Mouse (Mus musculus) heart, embryonic 13.5 days (tissue): ENCODE results near the gene Utp20. TPM values are rescaled to one million over a fixed set of nuclear protein-coding genes. Genes with fewer than 3 reads are reported as not detected.

Source experiments
- ATAC-seq: fragments of 200-750 bp; cut with Nextera tagmentation; 2 replicates; pipeline ENCODE4 v1.8.0; 2017; ENCODE audit warnings: moderate TSS enrichment; ENCODE audit not compliant: insufficient number of reproducible peaks, low FRiP score, low TSS enrichment; ENCODE audit errors: extremely low read depth
- H3K27ac ChIP-seq: fragments of 300-500 bp; sonication (generic); replicated peaks from 2 replicates; pipeline ENCODE4 v1.5.1; 2015; ENCODE audit warnings: moderate library complexity, mild to moderate bottlenecking, inconsistent platforms
- H3K27me3 ChIP-seq: fragments of 300-500 bp; sonication (generic); replicated peaks from 2 replicates; pipeline ENCODE4 v1.6.1; 2015; ENCODE audit warnings: mild to moderate bottlenecking, inconsistent platforms
- H3K36me3 ChIP-seq: fragments of 300-500 bp; sonication (generic); 2 replicates; pipeline ENCODE4 v1.6.1; 2015; ENCODE audit warnings: mild to moderate bottlenecking, inconsistent platforms
- H3K4me1 ChIP-seq: fragments of 300-500 bp; sonication (generic); 2 replicates; pipeline ENCODE4 v1.6.1; 2015; ENCODE audit warnings: inconsistent platforms
- H3K4me2 ChIP-seq: fragments of 300-500 bp; sonication (generic); 2 replicates; pipeline ENCODE4 v1.6.1; 2015; ENCODE audit warnings: inconsistent platforms, mild to moderate bottlenecking, moderate library complexity
- H3K4me3 ChIP-seq: fragments of 300-500 bp; sonication (generic); 2 replicates; pipeline ENCODE4 v1.5.1; 2015; ENCODE audit warnings: moderate library complexity, mild to moderate bottlenecking, inconsistent platforms
- H3K9ac ChIP-seq: fragments of 300-500 bp; sonication (generic); 2 replicates; pipeline ENCODE4 v1.6.1; 2015; ENCODE audit warnings: inconsistent platforms, mild to moderate bottlenecking, moderate library complexity
- H3K9me3 ChIP-seq: fragments of 300-500 bp; sonication (generic); 2 replicates; pipeline ENCODE4 v1.6.1; 2016; ENCODE audit warnings: inconsistent platforms
- WGBS: fragments of 180-500 bp; shearing (Covaris S2); methylation state at CpG from one replicate; pipeline ENCODE4 v1.1.7; 2015; ENCODE audit warnings: mixed read lengths; 5-methylcytosine and 5-hydroxymethylcytosine counted together
- polyA plus RNA-seq: library from polyadenylated mRNA; unstranded; fragments of >200 nt; fragmentation: Nextera tagmentation; extraction: Ambion mirVana; gene quantifications from 2 replicates; pipeline ENCODE4 v1.2.1, GENCODE M21; 2015

Utp20 gene
- polyA plus RNA-seq, 1 experiment from 2014 or later, result 9.9 TPM

GRCm38 (mm10) chr10:88712359-88712758 lies 114.2 kb downstream of the Utp20 start:
- H3K4me3 ChIP-seq, result no peak overlapping the region
- H3K4me2 ChIP-seq, result no peak overlapping the region
- H3K9me3 ChIP-seq, result no peaks in the 10 kb centered on the region
- 62% methylated on average over 6 of the region's 6 CpGs for WGBS
- no peak overlapping the region for H3K27ac ChIP-seq
- no peak for ATAC-seq
- H3K9ac ChIP-seq, result no peak overlapping the region
- 0 out of 2 replicates have a peak, but pooled peaks cover 5% of the 10 kb centered on the region for H3K27me3 ChIP-seq
- no peaks in the 10 kb centered on the region for H3K4me1 ChIP-seq
- H3K36me3 ChIP-seq, result no peaks in the 10 kb centered on the region

DNA sequence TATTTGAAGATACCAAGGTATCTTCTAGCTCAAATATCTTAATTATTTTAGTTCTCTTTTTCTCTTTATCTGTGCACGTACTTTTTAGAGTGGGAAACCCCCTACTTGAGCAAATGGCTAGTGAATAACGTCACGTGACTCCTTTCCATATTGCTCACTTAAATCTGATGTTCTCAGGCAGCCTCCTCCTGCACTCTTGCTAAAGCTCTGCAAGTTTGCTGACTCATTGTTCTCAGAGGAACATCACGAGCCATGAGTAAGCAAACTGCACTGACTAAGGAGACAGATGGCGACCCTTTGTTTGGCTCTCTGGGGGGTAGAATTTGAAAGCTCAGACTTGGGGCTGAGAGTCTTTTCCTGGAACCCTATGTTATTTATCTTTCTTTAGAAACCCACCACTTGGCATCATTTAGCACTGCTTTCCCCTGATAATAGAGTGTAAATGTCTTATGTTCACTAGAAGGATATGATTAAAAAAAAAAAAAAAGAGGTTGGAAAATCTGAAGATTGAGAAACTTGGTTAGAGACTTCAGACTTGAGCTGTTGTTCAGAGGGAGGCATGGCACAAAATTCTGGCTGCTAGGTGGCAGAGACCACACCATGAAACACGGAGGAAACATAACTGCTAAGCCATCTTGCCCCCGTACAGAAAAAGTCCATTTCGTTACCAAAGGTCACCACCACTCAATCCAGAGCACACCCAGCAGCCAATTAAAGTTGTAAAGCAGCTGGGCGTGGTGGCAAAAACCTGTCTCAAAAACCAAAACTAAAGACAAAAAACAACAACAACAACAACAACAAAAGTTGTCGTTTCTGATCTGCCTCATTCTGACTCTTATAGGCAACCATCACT lies 117.7 kb downstream of the Utp20 start:
- no peak overlapping the region for H3K4me3 ChIP-seq
- no peak overlapping the region for H3K9ac ChIP-seq
- no peak for ATAC-seq
- 53% methylated on average over 10 of the region's 10 CpGs for WGBS
- H3K36me3 ChIP-seq, result no peaks in the 10 kb centered on the region
- no peak overlapping the region for H3K27ac ChIP-seq
- no peak overlapping the region for H3K4me2 ChIP-seq
- H3K27me3 ChIP-seq, result no peaks in the 10 kb centered on the region
- H3K4me1 ChIP-seq, result no peaks in the 10 kb centered on the region
- H3K9me3 ChIP-seq, result no peaks in the 10 kb centered on the region

DNA sequence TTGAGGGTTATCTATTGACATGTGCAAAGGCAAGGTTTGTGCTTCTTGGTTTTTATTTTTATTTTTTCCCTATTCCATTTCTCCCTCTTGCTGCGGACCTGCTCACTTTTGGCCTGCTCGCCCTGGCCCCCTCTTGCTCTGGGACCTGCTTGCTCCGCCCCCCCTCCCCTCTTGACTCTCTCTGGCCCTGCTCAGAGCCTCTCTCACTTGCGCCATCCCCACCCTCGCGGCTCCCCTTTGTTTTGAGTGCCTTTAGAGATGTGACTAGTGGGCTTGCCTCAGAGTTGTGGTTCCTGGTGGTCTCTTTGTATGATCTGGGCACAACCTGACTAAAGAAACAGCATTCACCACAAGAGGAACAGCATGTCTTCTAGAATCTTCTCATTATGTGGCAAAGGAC lies 125.7 kb downstream of the Utp20 start:
- H3K9me3 ChIP-seq, result no peaks in the 10 kb centered on the region; the same call in 1 of the 2 replicates
- no peaks in the 10 kb centered on the region for H3K36me3 ChIP-seq
- no peak overlapping the region for H3K4me2 ChIP-seq
- H3K4me3 ChIP-seq, result no peak overlapping the region
- H3K4me1 ChIP-seq, result no peaks in the 10 kb centered on the region
- H3K27me3 ChIP-seq, result no peaks in the 10 kb centered on the region
- H3K27ac ChIP-seq, result no peak overlapping the region
- H3K9ac ChIP-seq, result no peak overlapping the region
- no peak for ATAC-seq
- WGBS, result 63% methylated on average over 6 of the region's 6 CpGs

Other genes starting within 250 kb of the Utp20 start
- gene Mybpc1, start 221.7 kb downstream of the Utp20 start, polyA plus RNA-seq, result 2.0 and 3.4 TPM in 2 replicates
- 0.08 and 0.42 TPM in 2 replicates for gene Spic, start 141.8 kb downstream of the Utp20 start, polyA plus RNA-seq
- gene Arl1, start 95.9 kb downstream of the Utp20 start, polyA plus RNA-seq, result 145 TPM in 2 replicates
- not detected in 2 replicates for gene Slc5a8, start 59.2 kb upstream of the Utp20 start, polyA plus RNA-seq